Mouse (Mus musculus): ENCODE measurements at regions not wholly inside any gene's neighbourhood (a gene's known extent, or its start where the extent isn't known, plus 50 kb on each side); places are given as distances from the start of the nearest gene placed in this dataset.

DNA sequence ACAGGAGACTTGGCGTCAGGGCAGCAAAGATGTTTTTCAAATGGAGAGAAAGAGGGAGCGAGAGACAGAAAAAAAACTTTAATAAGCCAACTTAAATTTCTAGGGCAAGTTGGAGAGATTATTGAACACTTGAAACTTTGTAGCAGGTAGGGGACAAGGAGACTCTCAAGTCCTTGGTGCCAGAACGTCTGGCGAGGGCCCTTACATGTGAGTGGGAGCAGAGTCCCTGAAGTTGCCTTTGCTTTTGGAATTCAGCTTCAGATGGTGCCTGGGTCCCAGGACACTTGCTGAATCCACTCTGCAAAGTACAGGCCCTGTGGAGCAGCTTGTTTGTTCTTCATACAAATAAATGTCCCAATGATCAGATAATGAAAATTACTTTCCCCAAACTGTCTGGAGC, 693.2 kb upstream of the Adgrl2 start:
- TF ChIP-seq CTCF (conservative IDR thresholded peaks at IDR 0.05; ENCODE audit: low read length) (no peak), NANOG (IDR thresholded peaks at IDR 0.05; ENCODE audit: borderline replicate concordance, low read length) (no peak)
